12 mouse cellular contexts compared by ENCODE assay signal in genomic region chr5:139892995-139893345, GRCm38 (mm10). TPM values are rescaled to one million over a fixed set of nuclear protein-coding genes. Genes with fewer than 3 reads are reported as not detected.
DNase-seq lines count a peak whose midpoint lies in the region; ATAC-seq and TF ChIP-seq lines count a peak whose summit lies in the region.
"Had no signal": no experiment of that assay in that cellular context is flagged by ENCODE, and none has a peak within 500 bp of the region (broad histone marks: within the 10 kb centered on the region; RNA-seq: fewer than 3 reads in every experiment).

No protein-coding gene starts in this region.

- 0 out of 2 replicates have a peak overlapping the region, but pooled peaks have one; percentile 2 for H3K27ac ChIP-seq in kidney, postnatal 0 days
- peak overlapping the region; percentile 58; the same call in 1 of the 2 replicates for H3K27ac ChIP-seq in embryonic facial prominence, embryonic 13.5 days
- H3K27ac ChIP-seq in forebrain, postnatal 0 days (ENCODE audit: low read depth, low read length): no peak overlapping the region
- H3K27ac ChIP-seq in midbrain, embryonic 16.5 days (ENCODE audit: low read length): no peak overlapping the region
- no peak overlapping the region for H3K27ac ChIP-seq in liver, embryonic 12.5 days
- H3K27ac ChIP-seq: kidney, embryonic 15.5 days had no signal

- no peaks in the 10 kb centered on the region for H3K9me3 ChIP-seq in kidney, postnatal 0 days (replicated peaks; ENCODE audit: low read length)
- no peaks in the 10 kb centered on the region for H3K9me3 ChIP-seq in embryonic facial prominence, embryonic 13.5 days
- H3K9me3 ChIP-seq in forebrain, postnatal 0 days (ENCODE audit: low read length): no peaks in the 10 kb centered on the region
- no peaks in the 10 kb centered on the region for H3K9me3 ChIP-seq in midbrain, embryonic 16.5 days (replicated peaks; ENCODE audit: control insufficient read depth, low read length, poor library complexity, severe bottlenecking)
- no peaks in the 10 kb centered on the region for H3K9me3 ChIP-seq in liver, embryonic 12.5 days (replicated peaks)
- H3K9me3 ChIP-seq: kidney, embryonic 15.5 days had no signal

- TF ChIP-seq CTCF in kidney, postnatal 0 days (IDR thresholded peaks at IDR 0.05; ENCODE audit: low read depth): no peak
- 0 out of 2 replicates have a peak, but pooled peaks have one; percentile 6 for TF ChIP-seq CTCF in forebrain, postnatal 0 days (IDR thresholded peaks at IDR 0.05; ENCODE audit: low read depth)

- WGBS in kidney, postnatal 0 days: 38% methylated on average over 7 of the region's 7 CpGs
- 20% methylated on average over 7 of the region's 7 CpGs for WGBS in embryonic facial prominence, embryonic 13.5 days
- WGBS in forebrain, postnatal 0 days: 25% methylated on average over 7 of the region's 7 CpGs
- WGBS in midbrain, embryonic 16.5 days: 26% methylated on average over 7 of the region's 7 CpGs
- WGBS in liver, embryonic 12.5 days (ENCODE audit: insufficient replicate concordance): 29% methylated on average over 7 of the region's 7 CpGs

- no peak overlapping the region for H3K4me3 ChIP-seq in kidney, postnatal 0 days (replicated peaks; ENCODE audit: low read depth, low read length)
- no peak overlapping the region for H3K4me3 ChIP-seq in embryonic facial prominence, embryonic 13.5 days
- H3K4me3 ChIP-seq in forebrain, postnatal 0 days (ENCODE audit: low read depth, low read length): no peak overlapping the region
- no peak overlapping the region for H3K4me3 ChIP-seq in midbrain, embryonic 16.5 days (ENCODE audit: low read depth, low read length)
- no peak overlapping the region for H3K4me3 ChIP-seq in liver, embryonic 12.5 days
- H3K4me3 ChIP-seq: kidney, embryonic 15.5 days; myocyte had no signal

- no peak overlapping the region for H3K4me2 ChIP-seq in kidney, postnatal 0 days (ENCODE audit: low read length)
- H3K4me2 ChIP-seq in embryonic facial prominence, embryonic 13.5 days: no peak overlapping the region
- no peak overlapping the region for H3K4me2 ChIP-seq in forebrain, postnatal 0 days (ENCODE audit: low read depth)
- no peak overlapping the region for H3K4me2 ChIP-seq in midbrain, embryonic 16.5 days (ENCODE audit: low read length)
- H3K4me2 ChIP-seq in liver, embryonic 12.5 days: no peak overlapping the region
- H3K4me2 ChIP-seq: kidney, embryonic 15.5 days had no signal

- H3K36me3 ChIP-seq in kidney, postnatal 0 days (ENCODE audit: insufficient read depth, low read length): no peaks in the 10 kb centered on the region
- no peaks in the 10 kb centered on the region for H3K36me3 ChIP-seq in embryonic facial prominence, embryonic 13.5 days
- H3K36me3 ChIP-seq in forebrain, postnatal 0 days (ENCODE audit: insufficient read depth): no peaks in the 10 kb centered on the region
- no peaks in the 10 kb centered on the region for H3K36me3 ChIP-seq in midbrain, embryonic 16.5 days (ENCODE audit: control insufficient read depth, insufficient read depth, low read length)
- H3K36me3 ChIP-seq in liver, embryonic 12.5 days: no peaks in the 10 kb centered on the region
- H3K36me3 ChIP-seq: kidney, embryonic 15.5 days had no signal

- H3K27me3 ChIP-seq in kidney, postnatal 0 days (ENCODE audit: insufficient read depth, low read length): no peaks in the 10 kb centered on the region
- no peaks in the 10 kb centered on the region; the same call in 1 of the 2 replicates for H3K27me3 ChIP-seq in embryonic facial prominence, embryonic 13.5 days
- H3K27me3 ChIP-seq in forebrain, postnatal 0 days (ENCODE audit: insufficient read depth, low read length): no peaks in the 10 kb centered on the region
- H3K27me3 ChIP-seq in midbrain, embryonic 16.5 days (ENCODE audit: control insufficient read depth, insufficient read depth, low read depth, low read length): no peaks in the 10 kb centered on the region
- peaks cover 44% of the 10 kb centered on the region for H3K27me3 ChIP-seq in liver, embryonic 12.5 days (replicated peaks)

- no peak overlapping the region for H3K9ac ChIP-seq in kidney, postnatal 0 days (ENCODE audit: low read depth, low read length)
- H3K9ac ChIP-seq in embryonic facial prominence, embryonic 13.5 days: no peak overlapping the region
- H3K9ac ChIP-seq in forebrain, postnatal 0 days: no peak overlapping the region
- H3K9ac ChIP-seq in midbrain, embryonic 16.5 days (ENCODE audit: low read depth, low read length): 0 out of 2 replicates have a peak overlapping the region, but pooled peaks have one; percentile 18
- no peak overlapping the region for H3K9ac ChIP-seq in liver, embryonic 12.5 days
- H3K9ac ChIP-seq: kidney, embryonic 15.5 days had no signal

- 0 out of 2 replicates have a peak, but pooled peaks cover 4% of the 10 kb centered on the region for H3K4me1 ChIP-seq in kidney, postnatal 0 days (replicated peaks; ENCODE audit: insufficient read depth, low read length)
- peaks cover 50% of the 10 kb centered on the region for H3K4me1 ChIP-seq in embryonic facial prominence, embryonic 13.5 days
- 0 out of 2 replicates have a peak, but pooled peaks cover 10% of the 10 kb centered on the region for H3K4me1 ChIP-seq in forebrain, postnatal 0 days (ENCODE audit: insufficient read depth)
- peaks cover 5% of the 10 kb centered on the region; the same call in 1 of the 2 replicates for H3K4me1 ChIP-seq in midbrain, embryonic 16.5 days (ENCODE audit: control insufficient read depth, insufficient read depth, low read length)
- H3K4me1 ChIP-seq in liver, embryonic 12.5 days: no peaks in the 10 kb centered on the region

- no peak for ATAC-seq in kidney, postnatal 0 days (replicated peaks; ENCODE audit: low FRiP score, low read depth)
- no peak for ATAC-seq in embryonic facial prominence, embryonic 13.5 days (ENCODE audit: insufficient number of reproducible peaks, insufficient read depth, low FRiP score, low TSS enrichment, low read depth)
- peak; percentile 68; the same call in 1 of the 2 replicates for ATAC-seq in forebrain, postnatal 0 days
- 0 out of 2 replicates have a peak, but pooled peaks have one; percentile 12 for ATAC-seq in midbrain, embryonic 16.5 days
- no peak for ATAC-seq in liver, embryonic 12.5 days

- no peak for DNase-seq in kidney, postnatal 0 days (ENCODE audit: low spot score)
- no peak for DNase-seq in kidney, postnatal 10 days
- peak; percentile 29 for DNase-seq in forebrain, postnatal 0 days
- no peak for DNase-seq in adipocyte (ENCODE audit: low spot score)
- DNase-seq: cerebellum, adult 18-20 months; gastrocnemius, postnatal 10 days had no signal

RNA-seq across cellular contexts. Expression of gene Elfn1, which starts 14.8 kb away (rescaled TPM):
- 0.22 and 0.33 TPM in 2 replicates for polyA plus RNA-seq in kidney, postnatal 0 days (2015; fragmentation: Nextera tagmentation; extraction: Ambion mirVana)
- 1.4 TPM in 2 replicates for polyA plus RNA-seq in embryonic facial prominence, embryonic 13.5 days (2015; fragmentation: Nextera tagmentation; extraction: Ambion mirVana)
- 17.2 and 28.9 TPM in 2 replicates for total RNA-seq in forebrain, postnatal 0 days (2014; rRNA removed)
- 3.4 and 4.1 TPM in 2 replicates for polyA plus RNA-seq in forebrain, postnatal 0 days (2015; fragmentation: Nextera tagmentation; extraction: Ambion mirVana)
- 2.5 TPM in 2 replicates for polyA plus RNA-seq in midbrain, embryonic 16.5 days (2015; fragmentation: Nextera tagmentation; extraction: Ambion mirVana)
- polyA plus RNA-seq in liver, embryonic 12.5 days (2016; fragmentation: Nextera tagmentation; extraction: Ambion mirVana): 0.05 and 0.14 TPM in 2 replicates
- polyA plus RNA-seq: liver, embryonic 16.5 days had no signal

Comparison
In these comparisons a context has a peak if more than half of its experiments do, and no peak if none do; other contexts are left out.
1. ATAC-seq: peak in forebrain, postnatal 0 days (single experiment) and midbrain, embryonic 16.5 days (single experiment); none in kidney, postnatal 0 days (single experiment), embryonic facial prominence, embryonic 13.5 days (single experiment) and liver, embryonic 12.5 days (single experiment).
2. H3K27ac ChIP-seq: peak in kidney, postnatal 0 days (single experiment) and embryonic facial prominence, embryonic 13.5 days (single experiment); none in forebrain, postnatal 0 days (single experiment), midbrain, embryonic 16.5 days (single experiment) and liver, embryonic 12.5 days (single experiment).